Mouse (Mus musculus) common myeloid progenitor, adult 5-6 weeks (primary cell): ENCODE measurements around the gene Tnfsf15. TPM values are rescaled to one million over a fixed set of nuclear protein-coding genes. Genes with fewer than 3 reads are reported as not detected.
A peak's percentile ranks its signal among the peaks of the same experiment; 100 is the strongest.

Experiments
- ATAC-seq: replicated peaks from 2 replicates; pipeline ENCODE4 v1.8.0; 2016; ENCODE audit warnings: low read depth, mild to moderate bottlenecking, moderate TSS enrichment, inconsistent platforms; ENCODE audit not compliant: poor library complexity, severe bottlenecking
- total RNA-seq: library from RNA; stranded (forward); fragments of 200-1000, 187-1606 nt; gene quantifications from 2 replicates; pipeline ENCODE4 v1.2.3, GENCODE M21; 2017

The Tnfsf15 gene
- total RNA-seq, 1 experiment from 2014 or later: not detected

DNA sequence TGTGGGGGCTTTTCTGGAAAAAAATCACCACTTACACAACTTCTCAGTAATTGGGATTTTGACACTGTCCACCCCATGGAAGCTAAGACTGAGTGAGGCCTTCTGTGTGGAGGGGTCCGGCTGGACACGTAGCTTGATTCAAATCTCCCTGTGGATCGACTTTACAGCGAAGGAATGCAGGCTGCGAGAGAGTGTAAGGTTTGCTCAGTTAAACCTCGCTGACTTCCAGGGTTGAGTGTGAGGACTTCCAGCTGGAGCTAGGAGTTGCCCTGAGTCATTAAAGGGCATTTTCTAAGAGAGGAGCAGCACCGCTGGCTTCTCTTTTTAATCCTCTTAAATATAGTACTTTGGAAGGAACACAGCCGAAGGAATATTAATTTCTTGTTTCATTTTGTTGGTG is 57.5 kb downstream of the Tnfsf15 start:
- ATAC-seq: no peak

- ATAC-seq: peak; percentile 84
Measured at GRCm38 (mm10) chr4:63686157-63686556, 58.8 kb downstream of the Tnfsf15 start.

DNA sequence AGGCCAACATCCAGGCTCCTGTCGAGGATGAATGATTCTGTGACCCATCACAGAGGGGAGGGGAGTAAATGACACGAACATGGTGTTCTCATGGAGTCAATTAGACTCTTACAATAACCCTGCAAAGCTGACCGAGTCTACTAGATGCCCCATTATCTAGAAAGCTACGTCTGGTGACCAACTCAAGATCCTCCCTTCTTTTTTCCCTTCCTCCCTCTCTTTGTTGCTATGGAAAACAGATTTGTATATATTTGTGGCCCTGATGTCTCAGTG is 59.7 kb downstream of the Tnfsf15 start:
- no peak for ATAC-seq

- ATAC-seq: no peak
Measured at GRCm38 (mm10) chr4:63684412-63685252, 60.3 kb downstream of the Tnfsf15 start.

- no peak for ATAC-seq
Measured at GRCm38 (mm10) chr4:63683716-63684115, 61.2 kb downstream of the Tnfsf15 start.

DNA sequence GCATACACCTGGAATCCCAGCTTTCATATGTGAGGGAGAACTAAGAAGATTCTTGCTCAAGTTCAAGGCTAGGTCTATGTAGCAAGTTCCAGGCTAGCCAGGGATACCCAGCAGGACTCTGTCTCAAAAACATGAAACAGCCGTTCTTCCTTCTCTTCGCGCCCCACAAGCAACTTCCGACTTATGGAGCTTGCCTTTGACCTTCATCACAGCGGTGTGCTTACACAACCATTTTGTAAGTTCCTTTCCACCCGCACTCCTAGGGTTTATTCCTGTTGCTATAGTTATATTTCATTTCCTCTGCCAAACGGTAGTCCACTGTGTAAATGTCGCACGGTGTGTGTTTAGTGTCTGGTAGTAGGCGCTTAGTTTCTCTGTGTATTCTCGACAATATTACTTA is 61.9 kb downstream of the Tnfsf15 start:
- peak; percentile 31; the same call in 1 of the 2 replicates for ATAC-seq

DNA sequence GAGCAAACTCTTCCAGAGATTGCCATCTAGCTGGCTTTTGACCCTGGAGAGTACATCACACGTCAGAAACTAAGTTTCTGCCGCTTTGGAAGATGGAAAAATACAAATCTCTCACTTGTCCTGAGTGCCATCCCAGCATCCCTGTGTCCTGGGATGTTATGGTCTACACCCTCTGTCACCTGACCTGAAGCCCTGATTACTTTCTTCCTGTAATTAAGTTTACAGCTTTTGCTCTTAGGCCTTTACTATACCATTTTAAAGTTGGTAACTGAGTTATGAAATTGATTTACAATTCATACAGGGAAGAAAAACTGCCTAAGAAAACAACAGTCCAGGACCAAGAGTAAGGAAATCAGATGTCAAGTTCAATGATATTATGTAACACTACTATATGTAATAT is 62.5 kb downstream of the Tnfsf15 start:
- no peak for ATAC-seq

DNA sequence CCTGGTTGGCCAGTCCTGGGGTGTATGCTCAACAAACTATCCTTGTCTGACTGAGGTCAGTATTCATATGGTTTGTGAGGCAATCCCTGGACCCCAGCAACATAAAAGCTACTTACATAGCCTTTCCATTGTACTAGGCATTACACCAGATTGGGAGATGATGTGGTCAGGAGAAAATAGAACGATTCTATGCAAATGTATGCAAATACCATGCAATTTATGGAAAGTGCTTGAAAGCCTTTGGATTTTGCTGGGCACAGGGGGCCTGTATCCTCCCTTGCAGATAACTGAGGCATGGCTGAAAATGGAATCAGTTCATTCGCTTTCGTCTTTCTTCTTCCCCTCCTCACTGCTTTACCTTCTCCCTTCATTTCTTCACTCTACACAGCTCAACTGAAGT is 63.4 kb downstream of the Tnfsf15 start:
- no peak for ATAC-seq

Other genes with a start within 250 kb of the Tnfsf15 start
- gene Whrn, start 249.1 kb downstream of the Tnfsf15 start, total RNA-seq: 0.97 and 4.7 TPM in 2 replicates
- 75.4 and 77.0 TPM in 2 replicates for gene Atp6v1g1, start 200.3 kb downstream of the Tnfsf15 start, total RNA-seq
- gene Tmem268, start 186.3 kb downstream of the Tnfsf15 start, total RNA-seq: 14.9 and 33.9 TPM in 2 replicates
- gene Gm11213, start 139.9 kb downstream of the Tnfsf15 start, total RNA-seq: not detected in 2 replicates
- gene Tex48, start 122.7 kb downstream of the Tnfsf15 start, total RNA-seq: not detected in 2 replicates
- not detected in 2 replicates for gene Gm11214, start 81.7 kb downstream of the Tnfsf15 start, total RNA-seq
- 1.1 and 2.3 TPM in 2 replicates for gene Tnfsf8, start 116.2 kb upstream of the Tnfsf15 start, total RNA-seq